Mouse (Mus musculus): ENCODE measurements at regions not wholly inside any gene's neighbourhood (a gene's known extent, or its start where the extent isn't known, plus 50 kb on each side); places are given as distances from the start of the nearest gene placed in this dataset.

GRCm38 (mm10) chr5:41206462-41206861 is 501.5 kb downstream of the Rab28 start:
- no peak for DNase-seq (ENCODE audit: low spot score in 2 of 2)

GRCm38 (mm10) chr5:41204417-41204816 is 503.5 kb downstream of the Rab28 start:
- DNase-seq (ENCODE audit: low spot score in 2 of 2): no peak

GRCm38 (mm10) chr5:41187193-41187592 is 520.8 kb downstream of the Rab28 start:
- DNase-seq (ENCODE audit: low spot score in 2 of 2): no peak

- no peak for DNase-seq (ENCODE audit: low spot score in 2 of 2)
Observed at GRCm38 (mm10) chr5:41177220-41177619, 530.7 kb downstream of the Rab28 start.

- no peak for DNase-seq (ENCODE audit: low spot score in 2 of 2)
Observed at GRCm38 (mm10) chr5:41165870-41166626, 541.9 kb downstream of the Rab28 start.

GRCm38 (mm10) chr5:41125050-41125449 is 582.9 kb downstream of the Rab28 start:
- no peak for DNase-seq (ENCODE audit: low spot score in 2 of 2)

- DNase-seq (ENCODE audit: low spot score in 2 of 2): no peak
Observed at GRCm38 (mm10) chr5:41117658-41118057, 590.3 kb downstream of the Rab28 start.

- no peak for DNase-seq (ENCODE audit: low spot score in 2 of 2)
Observed at GRCm38 (mm10) chr5:41087773-41088172, 620.2 kb downstream of the Rab28 start.

GRCm38 (mm10) chr5:41076412-41076811 is 631.5 kb downstream of the Rab28 start:
- DNase-seq (ENCODE audit: low spot score in 2 of 2): no peak

- DNase-seq (ENCODE audit: low spot score in 2 of 2): no peak
Observed at GRCm38 (mm10) chr5:41061646-41062045, 646.3 kb downstream of the Rab28 start.

- no peak for DNase-seq (ENCODE audit: low spot score in 2 of 2)
Observed at GRCm38 (mm10) chr5:41061222-41061621, 646.7 kb downstream of the Rab28 start.

- no peak for DNase-seq (ENCODE audit: low spot score in 2 of 2)
Observed at GRCm38 (mm10) chr5:41058015-41058414, 649.9 kb downstream of the Rab28 start.

GRCm38 (mm10) chr5:41051948-41052347 is 656.0 kb downstream of the Rab28 start:
- no peak for DNase-seq (ENCODE audit: low spot score in 2 of 2)

- DNase-seq (ENCODE audit: low spot score in 2 of 2): no peak
Observed at GRCm38 (mm10) chr5:41048515-41048914, 659.4 kb downstream of the Rab28 start.

GRCm38 (mm10) chr5:41045221-41045620 is 662.7 kb downstream of the Rab28 start:
- DNase-seq (ENCODE audit: low spot score in 2 of 2): no peak

- DNase-seq (ENCODE audit: low spot score in 2 of 2): peak in 1 of 2 experiments; percentile 10
Observed at GRCm38 (mm10) chr5:41044465-41044864, 663.5 kb downstream of the Rab28 start.

GRCm38 (mm10) chr5:41038790-41039189 is 669.2 kb downstream of the Rab28 start:
- no peak for DNase-seq (ENCODE audit: low spot score in 2 of 2)

GRCm38 (mm10) chr5:41006692-41007091 is 701.3 kb downstream of the Rab28 start:
- DNase-seq (ENCODE audit: low spot score in 2 of 2): no peak

GRCm38 (mm10) chr5:40986562-40986961 is 721.4 kb downstream of the Rab28 start:
- DNase-seq (ENCODE audit: low spot score in 2 of 2): no peak

GRCm38 (mm10) chr5:40974892-40975291 is 733.1 kb downstream of the Rab28 start:
- DNase-seq (ENCODE audit: low spot score in 2 of 2): no peak

GRCm38 (mm10) chr5:40952901-40953595 is 754.9 kb downstream of the Rab28 start:
- DNase-seq (ENCODE audit: low spot score in 2 of 2): peak in 1 of 2 experiments; percentile 1

- no peak for DNase-seq (ENCODE audit: low spot score in 2 of 2)
Observed at GRCm38 (mm10) chr5:40929127-40929526, 778.8 kb downstream of the Rab28 start.

GRCm38 (mm10) chr5:40920920-40921319 is 787.0 kb downstream of the Rab28 start:
- no peak for DNase-seq (ENCODE audit: low spot score in 2 of 2)
